Mouse (Mus musculus): ENCODE results near the gene Pamr1. TPM values are rescaled to one million over a fixed set of nuclear protein-coding genes. Genes with fewer than 3 reads are reported as not detected.
A peak's percentile ranks its signal among the peaks of the same experiment; 100 is the strongest.

Gene Pamr1
- polyA plus RNA-seq, 1 experiment from 2014 or later: 0.79 TPM

DNA sequence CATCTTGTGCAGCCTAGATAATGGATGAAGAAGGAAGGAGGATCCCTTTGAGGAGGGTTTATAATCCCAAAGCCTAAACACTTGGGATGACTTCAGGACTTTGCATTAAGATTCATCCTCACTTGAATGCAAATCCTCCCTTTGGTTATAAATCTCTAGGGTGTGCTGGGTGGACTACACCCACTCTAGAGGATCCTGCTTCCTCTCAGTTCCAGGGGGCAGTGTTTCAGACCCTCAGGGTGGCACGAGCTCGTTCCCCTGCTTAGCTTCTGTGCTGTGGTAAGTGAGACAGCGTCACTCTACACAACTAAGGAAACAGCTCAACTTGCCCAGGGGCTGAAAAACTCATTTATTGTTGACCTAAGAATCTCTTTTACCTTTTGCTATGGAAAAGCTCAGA is 1.8 kb downstream of the Pamr1 start:
- Histone ChIP-seq H3K4me3 (no peak overlapping the region), H3K27ac (no peak overlapping the region), H3K4me1 (peaks cover 11% of the 10 kb centered on the region), H3K9me3 (replicated peaks) (no peaks in the 10 kb centered on the region), H3K9ac (no peak overlapping the region), H3K27me3 (peaks cover 20% of the 10 kb centered on the region), H3K4me2 (no peak overlapping the region), H3K36me3 (ENCODE audit: poor library complexity, severe bottlenecking) (no peaks in the 10 kb centered on the region)
- 66% methylated on average over 3 of the region's 3 CpGs for WGBS
- ATAC-seq: no peak

- Histone ChIP-seq H3K9ac (no peak overlapping the region), H3K9me3 (replicated peaks) (no peaks in the 10 kb centered on the region), H3K36me3 (ENCODE audit: poor library complexity, severe bottlenecking) (no peaks in the 10 kb centered on the region), H3K27ac (no peak overlapping the region), H3K4me1 (peaks cover 11% of the 10 kb centered on the region), H3K27me3 (peaks cover 20% of the 10 kb centered on the region), H3K4me3 (no peak overlapping the region), H3K4me2 (no peak overlapping the region)
- ATAC-seq: no peak
- WGBS: 73% methylated on average over 5 of the region's 5 CpGs
Observed at GRCm38 (mm10) chr2:102552095-102552537, 2.3 kb downstream of the Pamr1 start.

- Histone ChIP-seq H3K4me2 (no peak overlapping the region), H3K9ac (no peak overlapping the region), H3K4me3 (no peak overlapping the region), H3K36me3 (ENCODE audit: poor library complexity, severe bottlenecking) (no peaks in the 10 kb centered on the region), H3K27ac (no peak overlapping the region), H3K27me3 (no peaks in the 10 kb centered on the region), H3K4me1 (no peaks in the 10 kb centered on the region), H3K9me3 (replicated peaks) (no peaks in the 10 kb centered on the region)
- ATAC-seq: no peak
- WGBS: 81% methylated on average over 4 of the region's 4 CpGs
Observed at GRCm38 (mm10) chr2:102557085-102557484, 7.3 kb downstream of the Pamr1 start.

- Histone ChIP-seq H3K4me1 (no peaks in the 10 kb centered on the region), H3K4me2 (no peak overlapping the region), H3K36me3 (ENCODE audit: poor library complexity, severe bottlenecking) (no peaks in the 10 kb centered on the region), H3K9ac (no peak overlapping the region), H3K9me3 (replicated peaks) (no peaks in the 10 kb centered on the region), H3K27me3 (no peaks in the 10 kb centered on the region), H3K27ac (no peak overlapping the region), H3K4me3 (no peak overlapping the region)
- no peak for ATAC-seq
- 87% methylated on average over 12 of the region's 12 CpGs for WGBS
Observed at GRCm38 (mm10) chr2:102558965-102559364, 9.2 kb downstream of the Pamr1 start.

- Histone ChIP-seq H3K27me3 (no peaks in the 10 kb centered on the region), H3K4me2 (no peak overlapping the region), H3K9ac (no peak overlapping the region), H3K4me3 (no peak overlapping the region), H3K36me3 (ENCODE audit: poor library complexity, severe bottlenecking) (no peaks in the 10 kb centered on the region), H3K4me1 (no peaks in the 10 kb centered on the region), H3K9me3 (replicated peaks) (no peaks in the 10 kb centered on the region), H3K27ac (no peak overlapping the region)
- WGBS: 50% methylated on average over 1 of the region's 1 CpGs
- ATAC-seq: no peak
Observed at GRCm38 (mm10) chr2:102563848-102564247, 14.0 kb downstream of the Pamr1 start.

GRCm38 (mm10) chr2:102579248-102579647 is 29.4 kb downstream of the Pamr1 start:
- ATAC-seq: no peak
- WGBS: 81% methylated on average over 4 of the region's 4 CpGs
- no peak overlapping the region for H3K4me3 ChIP-seq

GRCm38 (mm10) chr2:102589977-102590376 is 40.2 kb downstream of the Pamr1 start:
- no peak overlapping the region for H3K27ac ChIP-seq
- no peak overlapping the region for H3K4me3 ChIP-seq
- H3K4me2 ChIP-seq: no peak overlapping the region
- ATAC-seq: peak; percentile 86
- 37% methylated on average over 2 of the region's 2 CpGs for WGBS
- H3K9me3 ChIP-seq (replicated peaks): no peaks in the 10 kb centered on the region
- H3K4me1 ChIP-seq: no peaks in the 10 kb centered on the region
- H3K27me3 ChIP-seq: no peaks in the 10 kb centered on the region
- H3K9ac ChIP-seq: no peak overlapping the region
- H3K36me3 ChIP-seq (ENCODE audit: poor library complexity, severe bottlenecking): no peaks in the 10 kb centered on the region

More at GRCm38 (mm10) chr2:102579248-102579647, 29.4 kb downstream of the Pamr1 start:
- Histone ChIP-seq H3K36me3 (ENCODE audit: poor library complexity, severe bottlenecking) (no peaks in the 10 kb centered on the region), H3K4me1 (no peaks in the 10 kb centered on the region), H3K9me3 (replicated peaks) (no peaks in the 10 kb centered on the region), H3K27me3 (no peaks in the 10 kb centered on the region), H3K4me2 (no peak overlapping the region), H3K9ac (no peak overlapping the region), H3K27ac (no peak overlapping the region)

DNA sequence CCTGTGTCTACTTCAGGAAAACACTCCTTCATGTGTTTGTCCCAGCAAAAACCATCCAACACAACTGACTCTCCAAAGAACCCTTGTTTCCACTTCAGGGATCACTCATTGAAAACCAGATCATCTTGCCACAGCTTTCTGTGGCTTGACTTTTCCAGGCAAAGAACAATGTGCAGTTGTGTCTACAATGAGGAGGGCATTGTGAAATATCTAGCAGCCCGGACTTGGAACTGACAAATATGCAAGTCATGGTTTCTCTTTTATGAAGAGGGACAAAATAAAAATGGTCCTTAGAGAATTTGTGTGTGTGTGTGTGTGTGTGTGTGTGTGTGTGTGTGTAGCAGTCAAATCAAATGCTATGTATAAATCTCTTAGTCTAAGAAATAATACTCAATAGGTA is 44.7 kb downstream of the Pamr1 start:
- Histone ChIP-seq H3K4me2 (no peak overlapping the region), H3K36me3 (ENCODE audit: poor library complexity, severe bottlenecking) (no peaks in the 10 kb centered on the region), H3K27me3 (no peaks in the 10 kb centered on the region), H3K9ac (no peak overlapping the region), H3K27ac (no peak overlapping the region), H3K4me1 (peaks cover 9% of the 10 kb centered on the region), H3K9me3 (replicated peaks) (no peaks in the 10 kb centered on the region), H3K4me3 (no peak overlapping the region)
- 67% methylated on average over 1 of the region's 1 CpGs for WGBS
- ATAC-seq: no peak

DNA sequence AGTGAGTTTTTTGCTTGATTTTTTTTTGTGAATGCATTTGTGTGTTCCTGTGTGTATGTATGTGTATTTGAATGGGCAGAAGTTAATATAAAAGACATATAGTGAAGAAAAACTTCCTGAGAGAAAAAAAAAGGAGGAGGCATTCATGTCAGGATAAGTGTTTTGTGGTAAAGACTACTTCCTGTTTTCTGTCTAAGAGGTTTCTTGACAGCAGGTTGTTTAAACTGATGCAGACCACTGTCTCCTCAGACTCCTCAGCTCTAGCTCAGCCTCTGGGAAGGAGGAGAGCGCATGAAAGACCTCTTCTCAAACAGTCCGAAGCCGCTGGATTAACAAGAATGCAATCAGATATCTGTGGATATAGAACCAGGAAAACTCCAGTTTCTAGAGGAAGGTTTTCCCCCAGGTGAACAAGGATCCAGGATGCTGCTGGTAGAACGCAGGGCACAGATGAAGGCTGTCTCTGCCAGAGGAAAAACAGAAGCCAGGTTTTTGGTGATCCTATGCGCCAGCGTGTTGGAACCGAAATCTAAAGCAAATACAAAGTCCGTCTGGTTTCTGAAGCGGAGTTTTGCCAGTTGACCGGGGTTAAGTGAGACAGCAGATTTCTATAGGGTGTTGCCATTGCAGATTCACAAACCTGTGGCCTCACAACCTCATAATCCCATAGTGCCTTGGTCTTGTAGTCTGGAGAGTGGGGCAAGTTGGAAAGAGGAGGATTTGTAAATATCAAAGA is 45.8 kb downstream of the Pamr1 start:
- no peak overlapping the region for H3K4me3 ChIP-seq
- no peak overlapping the region for H3K27ac ChIP-seq
- WGBS: 93% methylated on average over 10 of the region's 10 CpGs
- ATAC-seq: no peak
- H3K36me3 ChIP-seq (ENCODE audit: poor library complexity, severe bottlenecking): no peaks in the 10 kb centered on the region
- no peak overlapping the region for H3K9ac ChIP-seq
- peaks cover 13% of the 10 kb centered on the region for H3K4me1 ChIP-seq
- no peaks in the 10 kb centered on the region for H3K27me3 ChIP-seq
- H3K4me2 ChIP-seq: no peak overlapping the region
- H3K9me3 ChIP-seq (replicated peaks): no peaks in the 10 kb centered on the region

DNA sequence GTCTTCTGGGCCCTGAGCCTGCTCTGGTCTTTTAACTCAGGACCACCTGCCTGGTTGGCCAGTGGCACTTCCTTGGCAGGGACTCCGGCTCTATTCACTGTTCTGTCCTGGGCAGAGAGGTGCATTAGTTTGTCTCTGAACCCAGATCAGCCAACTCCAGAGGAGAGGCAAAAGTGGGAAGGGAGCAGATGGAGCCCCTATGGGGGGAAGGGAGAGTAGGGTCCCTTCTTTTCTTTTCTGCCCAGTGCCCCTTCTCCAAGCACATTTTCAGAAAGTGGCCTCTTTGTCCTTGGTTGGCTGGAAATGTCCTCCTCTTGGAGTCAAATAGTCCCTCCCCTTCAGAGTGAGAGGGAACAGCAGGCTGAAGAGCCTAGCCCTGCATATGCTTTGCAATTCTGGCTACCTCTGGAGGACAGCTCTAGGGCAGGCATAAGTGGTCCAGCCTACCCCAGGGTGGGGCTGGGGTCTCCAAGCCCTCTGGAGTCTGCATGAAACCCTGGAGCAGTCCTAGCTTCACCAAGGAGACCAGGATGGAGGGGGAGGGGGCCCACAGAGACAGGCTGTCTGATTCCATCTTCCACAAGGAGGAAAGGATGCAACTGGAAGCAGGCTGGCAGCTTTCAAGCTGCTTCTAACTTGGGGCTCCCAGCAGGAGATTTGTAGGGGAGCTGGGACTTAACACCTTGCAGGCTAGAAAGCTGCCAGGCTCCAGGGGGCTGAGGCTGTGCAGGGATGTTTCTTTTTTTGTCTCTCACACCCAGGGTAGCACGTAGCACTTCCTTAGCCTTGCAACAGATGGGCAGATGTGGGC is 49.3 kb downstream of the Pamr1 start:
- Histone ChIP-seq H3K9me3 (replicated peaks) (no peaks in the 10 kb centered on the region), H3K36me3 (ENCODE audit: poor library complexity, severe bottlenecking) (no peaks in the 10 kb centered on the region), H3K27me3 (no peaks in the 10 kb centered on the region), H3K4me2 (no peak overlapping the region), H3K4me1 (peaks cover 13% of the 10 kb centered on the region), H3K4me3 (no peak overlapping the region), H3K9ac (no peak overlapping the region), H3K27ac (no peak overlapping the region)
- ATAC-seq: peak; percentile 82
- WGBS: 29% methylated on average over 2 of the region's 2 CpGs

- Histone ChIP-seq H3K4me1 (peaks cover 13% of the 10 kb centered on the region), H3K36me3 (ENCODE audit: poor library complexity, severe bottlenecking) (no peaks in the 10 kb centered on the region), H3K4me2 (no peak overlapping the region), H3K27ac (no peak overlapping the region), H3K9me3 (replicated peaks) (no peaks in the 10 kb centered on the region), H3K9ac (no peak overlapping the region), H3K4me3 (no peak overlapping the region), H3K27me3 (no peaks in the 10 kb centered on the region)
- no peak for ATAC-seq
- WGBS: 88% methylated on average over 4 of the region's 4 CpGs
Observed at GRCm38 (mm10) chr2:102600516-102600915, 50.7 kb downstream of the Pamr1 start.

- Histone ChIP-seq H3K9me3 (replicated peaks) (no peaks in the 10 kb centered on the region), H3K36me3 (ENCODE audit: poor library complexity, severe bottlenecking) (no peaks in the 10 kb centered on the region), H3K27ac (no peak overlapping the region), H3K9ac (no peak overlapping the region), H3K27me3 (no peaks in the 10 kb centered on the region), H3K4me1 (no peaks in the 10 kb centered on the region), H3K4me3 (no peak overlapping the region), H3K4me2 (no peak overlapping the region)
- ATAC-seq: no peak
- 94% methylated on average over 4 of the region's 4 CpGs for WGBS
Observed at GRCm38 (mm10) chr2:102610485-102610884, 60.7 kb downstream of the Pamr1 start.

Data from forebrain, embryonic 13.5 days (tissue).